Mouse (Mus musculus): Measurements from ENCODE around the gene Stt3a.
A peak's percentile ranks its signal among the peaks of the same experiment; 100 is the strongest.

The Stt3a gene

GRCm38 (mm10) chr9:36767203-36768143 is at the start of gene Stt3a:
Gene Stt3a (minus strand): TSS chr9:36767679.
- peak; percentile 100 for DNase-seq

- DNase-seq, result peak; percentile 22 to 35
Observed at GRCm38 (mm10) chr9:36814486-36814885, 47.0 kb upstream of the Stt3a start.

DNA sequence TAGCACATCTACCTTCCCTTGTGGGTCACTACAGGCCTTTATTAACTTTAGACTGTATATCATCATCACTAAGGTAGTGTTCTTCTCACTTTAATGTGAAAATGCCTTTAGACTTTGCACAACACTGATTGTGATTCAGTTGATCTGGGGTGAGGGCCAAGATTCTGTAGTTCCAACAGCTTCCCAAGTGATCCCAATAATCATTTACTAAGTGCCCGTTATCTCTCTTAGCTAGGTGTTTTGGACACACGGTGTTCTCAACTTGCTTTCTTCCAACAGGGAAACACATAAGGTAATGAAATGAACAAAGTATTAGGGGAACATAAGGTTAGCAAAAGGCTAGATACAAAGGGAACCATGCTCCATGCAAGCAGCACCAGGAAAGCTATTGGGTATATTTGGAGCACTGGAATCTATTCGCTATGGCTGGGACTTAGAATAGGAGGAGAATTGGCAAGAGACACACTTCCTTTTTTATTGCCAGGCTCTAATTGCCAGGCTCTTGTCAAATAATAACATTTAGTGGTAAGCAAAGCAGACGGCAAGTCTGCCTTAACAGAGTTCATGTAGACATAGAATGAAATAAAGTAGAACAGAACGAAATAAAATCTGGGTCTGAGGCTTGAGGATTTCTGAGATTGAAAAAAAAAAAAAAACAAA is 40.8 kb upstream of the Stt3a start:
- no peak for DNase-seq

GRCm38 (mm10) chr9:36805256-36805975 is 37.9 kb upstream of the Stt3a start:
- DNase-seq, result no peak

- no peak for DNase-seq
Observed at GRCm38 (mm10) chr9:36803926-36804325, 36.4 kb upstream of the Stt3a start.

DNA sequence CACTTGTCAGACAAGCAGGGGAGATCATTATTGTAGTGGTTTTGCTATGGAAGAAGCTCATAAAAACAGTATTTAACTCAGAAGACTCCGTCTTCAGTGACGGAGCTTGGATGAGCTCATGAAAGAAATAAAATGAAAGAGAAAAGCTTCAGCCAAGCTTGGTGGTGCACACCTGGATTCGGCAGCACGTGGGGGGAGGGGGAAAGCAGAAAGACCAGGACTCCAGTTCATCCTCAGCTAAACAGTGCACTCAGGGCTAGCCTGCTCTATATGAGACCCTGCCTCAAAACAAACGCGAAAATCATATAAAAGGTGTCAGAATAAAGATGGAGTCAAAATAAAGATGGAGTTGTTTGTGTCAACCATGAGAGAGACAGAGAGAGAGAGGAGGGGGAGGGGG is 35.9 kb upstream of the Stt3a start:
- no peak for DNase-seq

DNA sequence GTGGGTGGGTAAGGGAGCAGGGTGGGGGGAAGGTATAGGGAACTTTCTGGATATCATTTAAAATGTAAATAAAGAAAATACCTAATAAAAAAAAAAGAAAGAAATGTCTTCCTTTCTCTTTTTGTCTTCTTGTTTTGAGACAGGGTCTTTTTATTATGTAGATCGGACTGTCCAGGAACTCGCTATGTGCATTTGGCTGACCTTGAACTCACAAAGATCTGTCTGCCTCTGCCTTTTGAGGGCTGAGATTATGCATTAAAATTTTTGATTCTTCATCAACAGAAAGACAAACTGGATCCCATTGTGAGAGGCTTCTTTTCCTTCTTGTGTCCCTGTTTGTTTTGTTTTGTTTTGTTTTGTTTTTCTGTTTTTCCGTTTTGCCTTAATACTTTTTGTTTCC is 35.5 kb upstream of the Stt3a start:
- DNase-seq, result no peak

- no peak for DNase-seq
Observed at GRCm38 (mm10) chr9:36801961-36802360, 34.5 kb upstream of the Stt3a start.

DNA sequence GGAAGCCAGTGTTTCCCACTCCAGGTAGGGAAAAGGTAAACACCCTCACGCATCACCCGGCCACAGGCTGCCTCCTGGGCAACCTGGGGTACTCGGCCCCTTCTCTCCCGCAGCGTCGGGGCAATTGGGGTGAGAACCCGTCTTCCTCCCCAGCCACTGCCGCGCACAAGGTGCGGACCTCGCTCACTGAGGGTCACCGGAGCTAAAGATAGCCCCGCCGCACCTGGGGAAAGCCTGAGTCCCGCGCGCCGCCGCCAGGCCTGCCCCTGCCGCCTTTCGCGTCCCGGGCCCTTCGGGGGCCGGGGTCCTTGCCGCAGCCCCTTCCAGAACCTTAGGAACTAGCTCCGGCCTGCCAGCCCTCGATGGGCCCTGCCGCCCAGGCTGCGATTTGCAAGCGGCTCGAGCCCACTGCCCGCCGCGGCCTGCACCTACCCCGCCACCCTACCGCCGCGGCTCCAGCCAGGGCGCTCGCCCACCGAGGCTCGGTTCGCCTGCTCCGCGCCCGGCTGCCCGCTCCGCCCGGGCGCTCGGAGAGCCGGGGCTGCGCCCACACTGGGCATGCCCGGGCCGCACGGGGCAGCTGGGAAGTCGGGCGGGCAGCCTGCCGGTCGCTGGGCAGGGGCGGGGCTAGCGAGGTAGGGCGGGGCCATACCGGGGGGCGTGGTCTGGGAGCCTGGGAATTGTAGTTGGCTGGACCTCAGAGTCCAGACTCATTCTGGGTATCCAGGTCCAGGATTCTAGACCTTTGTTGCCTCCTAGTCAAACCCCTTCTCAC is 29.5 kb upstream of the Stt3a start, which contains the start of gene Ei24:
Ei24 (minus strand) TSS at position 613 of the 775 bp plus-strand sequence.
- peak; percentile 99 for DNase-seq

DNA sequence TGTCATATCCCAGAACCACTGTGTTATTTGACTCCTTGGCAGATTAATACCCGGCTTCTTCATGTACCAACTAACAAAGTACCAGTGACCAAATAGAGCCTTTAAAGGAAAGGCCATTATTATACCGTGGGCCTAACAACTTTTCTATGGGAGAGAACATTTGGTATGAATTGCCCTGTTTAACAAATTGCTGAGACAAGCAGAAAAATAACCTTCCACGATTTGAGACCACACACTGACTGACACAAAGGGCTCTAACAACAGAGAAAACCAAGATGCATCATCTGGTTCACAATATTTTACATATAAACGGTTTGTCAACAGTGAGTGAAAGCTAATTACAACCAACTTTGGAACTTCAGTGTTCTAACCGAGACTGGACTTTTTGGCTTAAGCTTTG is 28.7 kb upstream of the Stt3a start:
- DNase-seq, result no peak

GRCm38 (mm10) chr9:36795556-36795955 is 28.1 kb upstream of the Stt3a start:
- no peak for DNase-seq

- no peak for DNase-seq
Observed at GRCm38 (mm10) chr9:36794487-36794886, 27.0 kb upstream of the Stt3a start.

DNA sequence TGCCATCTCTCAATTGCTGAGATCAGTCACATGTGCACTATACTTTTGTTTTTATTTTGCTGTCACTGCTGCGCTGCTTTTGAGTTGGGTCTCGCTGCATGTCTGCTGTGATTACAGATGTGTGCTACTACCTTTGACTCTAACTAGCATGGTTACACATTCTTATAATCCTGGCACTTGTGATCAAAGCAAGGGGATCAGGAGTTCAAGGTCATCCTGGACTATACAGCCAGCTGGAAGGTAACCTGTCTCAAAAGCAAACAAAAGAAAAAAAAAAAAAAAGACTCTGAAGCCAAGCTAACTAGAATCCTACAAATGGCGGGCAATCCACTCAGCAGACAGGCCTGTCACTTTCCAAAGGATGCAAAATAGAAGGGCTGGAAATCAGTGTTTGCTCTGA is 24.7 kb upstream of the Stt3a start:
- no peak for DNase-seq

DNA sequence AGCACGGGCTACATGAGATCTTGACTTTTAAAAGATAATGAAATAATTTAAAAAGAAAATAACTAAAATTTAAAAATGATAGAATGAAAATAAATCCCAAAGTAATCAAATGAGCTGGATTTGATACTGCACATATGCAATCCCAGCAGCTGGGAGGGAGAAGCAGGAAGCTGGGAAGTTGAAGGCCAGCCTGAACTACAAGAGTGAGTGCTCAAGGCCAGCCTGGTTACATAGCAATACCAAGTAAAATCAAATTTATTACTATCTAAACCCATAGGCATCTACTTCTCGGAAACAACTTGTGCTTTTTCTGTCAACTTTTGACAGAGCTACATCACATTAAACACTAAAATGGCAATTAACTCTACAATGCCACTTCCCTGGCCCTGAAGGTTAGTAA is 16.4 kb upstream of the Stt3a start:
- no peak for DNase-seq

DNA sequence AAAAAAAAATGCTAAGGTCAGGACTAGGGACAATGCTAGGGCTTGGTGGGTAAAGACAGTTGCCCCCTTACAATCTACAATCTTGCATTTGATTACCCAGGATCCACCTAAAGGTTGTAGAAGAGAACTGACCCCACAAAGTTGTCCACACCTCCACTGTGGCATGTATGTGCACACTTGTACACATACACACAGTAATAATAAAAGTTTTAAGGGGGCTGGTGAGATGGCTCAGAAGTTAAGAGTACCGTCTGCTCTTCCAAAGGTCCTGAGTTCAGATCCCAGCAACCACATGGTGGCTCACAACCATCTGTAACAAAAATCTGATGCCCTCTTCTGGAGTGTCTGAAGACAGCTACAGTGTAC is 1.6 kb upstream of the Stt3a start:
- DNase-seq, result no peak

GRCm38 (mm10) chr9:36768156-36769047 is 923 bp upstream of the Stt3a start:
- peak; percentile 52 to 69 for DNase-seq

DNA sequence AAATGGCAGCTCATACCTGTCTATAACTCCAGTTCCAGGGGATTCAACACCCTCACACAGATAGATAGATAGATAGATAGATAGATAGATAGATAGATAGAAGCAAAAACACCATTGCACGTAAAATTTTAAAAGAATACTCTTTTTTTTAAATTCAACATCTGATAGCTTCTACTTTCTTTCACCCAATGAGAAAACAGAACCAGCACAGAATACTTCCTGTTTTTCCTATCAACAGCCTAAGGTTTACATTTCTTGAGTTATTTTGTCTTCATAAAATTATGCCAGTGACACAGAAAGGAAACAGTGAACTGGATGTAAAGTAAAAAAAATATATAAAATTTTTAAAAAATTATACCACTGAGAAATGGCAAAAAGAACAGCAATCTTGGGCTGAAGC is 3.1 kb downstream of the Stt3a start:
- DNase-seq, result no peak

- DNase-seq, result peak in 1 of 2 experiments; percentile 2
Observed at GRCm38 (mm10) chr9:36727034-36727755, 40.3 kb downstream of the Stt3a start, which contains the start of gene Chek1. Gene Chek1 (minus strand): TSS chr9:36727065.

GRCm38 (mm10) chr9:36726131-36727033 is 41.1 kb downstream of the Stt3a start:
- DNase-seq, result peak; percentile 94 to 95

DNA sequence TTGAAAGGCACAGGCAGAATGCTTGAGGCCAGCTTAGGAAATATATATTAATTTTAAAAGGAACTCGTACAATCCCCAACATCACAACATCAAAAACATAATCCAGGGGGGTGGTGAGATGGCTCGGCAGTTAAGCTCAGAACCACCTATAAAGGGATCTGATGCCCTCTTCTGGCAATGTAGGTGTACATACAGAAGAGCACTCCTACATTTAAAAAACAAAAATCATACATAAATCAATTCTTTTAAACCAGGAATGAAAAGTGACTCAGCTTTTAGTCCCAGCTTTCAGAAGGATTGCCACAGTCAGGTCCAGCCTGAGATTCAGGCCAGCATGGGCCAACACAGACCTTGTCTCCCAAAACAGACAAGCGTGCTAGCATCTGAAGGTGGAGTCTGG is 50.9 kb downstream of the Stt3a start:
- DNase-seq, result no peak
